Mouse (Mus musculus): ENCODE data around the gene Yif1a.
"Not testable (repeated sequence)": the region's sequence is repeated elsewhere in the genome, so short reads cannot be mapped to it uniquely, and the experiment has no call there.

Gene Yif1a

GRCm38 (mm10) chr19:5085145-5085863 lies 3.0 kb upstream of the Yif1a start, which contains the start of gene Tmem151a:
Gene Tmem151a, minus strand, starts transcription at chr19:5085531.
- DNase-seq (ENCODE audit: low read depth, low spot score) = no peak

- DNase-seq (ENCODE audit: low read depth, low spot score) = not testable (repeated sequence)
These were observed 1.8 kb upstream of the Yif1a start for GRCm38 (mm10) chr19:5086533-5086932.

- no peak for DNase-seq (ENCODE audit: low read depth, low spot score)
These were observed 986 bp downstream of the Yif1a start for GRCm38 (mm10) chr19:5089324-5089723.

GRCm38 (mm10) chr19:5092083-5092482 lies 3.7 kb downstream of the Yif1a start:
- no peak for DNase-seq (ENCODE audit: low read depth, low spot score)

- DNase-seq (ENCODE audit: low read depth, low spot score) = no peak
These were observed 5.3 kb downstream of the Yif1a start for GRCm38 (mm10) chr19:5093481-5094242.

- peak; percentile 89 for DNase-seq (ENCODE audit: low read depth, low spot score)
These were observed 5.9 kb downstream of the Yif1a start for GRCm38 (mm10) chr19:5094243-5094632.

GRCm38 (mm10) chr19:5094746-5095417 lies 6.5 kb downstream of the Yif1a start:
- DNase-seq (ENCODE audit: low read depth, low spot score) = no peak

- no peak for DNase-seq (ENCODE audit: low read depth, low spot score)
These were observed 7.6 kb downstream of the Yif1a start for GRCm38 (mm10) chr19:5095887-5096474.

GRCm38 (mm10) chr19:5097521-5098362 lies 9.4 kb downstream of the Yif1a start:
- no peak for DNase-seq (ENCODE audit: low read depth, low spot score)

- DNase-seq (ENCODE audit: low read depth, low spot score) = no peak
These were observed 10.2 kb downstream of the Yif1a start, which contains the start of gene Cnih2 for GRCm38 (mm10) chr19:5098363-5099143. Gene Cnih2, minus strand, starts transcription at chr19:5098521.

GRCm38 (mm10) chr19:5106074-5106473 lies 17.7 kb downstream of the Yif1a start:
- no peak for DNase-seq (ENCODE audit: low read depth, low spot score)

GRCm38 (mm10) chr19:5106731-5107191 lies 18.4 kb downstream of the Yif1a start, which contains the start of gene Rab1b:
Gene Rab1b, minus strand, starts transcription at chr19:5107072.
- peak; percentile 99 for DNase-seq (ENCODE audit: low read depth, low spot score)

- no peak for DNase-seq (ENCODE audit: low read depth, low spot score)
These were observed 19.4 kb downstream of the Yif1a start for GRCm38 (mm10) chr19:5107556-5108270.

- no peak for DNase-seq (ENCODE audit: low read depth, low spot score)
These were observed 19.9 kb downstream of the Yif1a start for GRCm38 (mm10) chr19:5108271-5108575.

GRCm38 (mm10) chr19:5108702-5109101 lies 20.4 kb downstream of the Yif1a start:
- no peak for DNase-seq (ENCODE audit: low read depth, low spot score)

- no peak for DNase-seq (ENCODE audit: low read depth, low spot score)
These were observed 21.5 kb downstream of the Yif1a start for GRCm38 (mm10) chr19:5109659-5110453.

GRCm38 (mm10) chr19:5113783-5114182 lies 25.4 kb downstream of the Yif1a start:
- no peak for DNase-seq (ENCODE audit: low read depth, low spot score)

GRCm38 (mm10) chr19:5117494-5118383 lies 29.4 kb downstream of the Yif1a start:
- peak; percentile 81 for DNase-seq (ENCODE audit: low read depth, low spot score)

Data from retina, postnatal 7 days (tissue).